Mouse (Mus musculus): Measurements from ENCODE around the gene Tns4. TPM values are rescaled to one million over a fixed set of nuclear protein-coding genes. Genes with fewer than 3 reads are reported as not detected.
A peak's percentile ranks its signal among the peaks of the same experiment; 100 is the strongest.

Gene Tns4
- polyA plus RNA-seq (2016; fragmentation: Nextera tagmentation; extraction: Ambion mirVana): 0.65 and 0.73 TPM in 2 replicates

DNA sequence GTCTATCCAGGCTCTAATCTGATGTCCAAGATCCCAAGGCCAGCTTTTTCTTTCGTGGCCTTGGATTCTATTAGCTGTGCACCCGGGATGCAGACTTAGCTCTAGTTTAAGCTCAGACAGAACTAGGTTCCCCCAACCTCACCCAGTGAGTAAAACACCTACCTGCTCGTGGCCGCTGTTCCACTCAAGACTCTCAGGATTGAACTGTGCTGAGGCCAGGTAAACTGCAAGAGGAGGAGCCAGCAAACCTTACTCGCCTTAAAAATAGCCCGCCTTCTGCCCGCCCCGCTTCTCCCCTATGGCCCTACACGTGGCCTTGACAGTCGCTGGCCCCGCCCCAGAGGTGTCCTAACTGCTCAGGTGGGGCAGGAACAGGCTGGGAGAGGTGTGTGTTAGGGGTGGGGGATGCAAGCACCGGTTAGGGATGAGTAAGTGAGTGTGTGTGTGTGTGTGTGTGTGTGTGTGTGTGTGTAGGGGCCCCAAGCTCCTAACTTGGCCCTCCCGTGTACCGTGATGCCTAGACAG lies at the start of gene Tns4:
Gene Tns4 (minus strand): TSS at position 230 of the 525 bp plus-strand sequence.
- no peaks in the 10 kb centered on the region for H3K9me3 ChIP-seq
- WGBS: 62% methylated on average over 14 of the region's 14 CpGs
- H3K4me1 ChIP-seq (replicated peaks): peaks cover 14% of the 10 kb centered on the region
- no peak for ATAC-seq (ENCODE audit: insufficient number of reproducible peaks, insufficient read depth, low FRiP score, low TSS enrichment, low read depth)
- H3K4me2 ChIP-seq: no peak within 1 kb of the TSS
- H3K4me3 ChIP-seq (replicated peaks): no peak within 1 kb of the TSS
- no peak within 1 kb of the TSS for H3K9ac ChIP-seq (replicated peaks)
- 0 out of 2 replicates have a peak within 1 kb of the TSS, but pooled peaks have one; percentile 41 for H3K27ac ChIP-seq
- no peaks in the 10 kb centered on the region for H3K27me3 ChIP-seq
- no peaks in the 10 kb centered on the region for H3K36me3 ChIP-seq

DNA sequence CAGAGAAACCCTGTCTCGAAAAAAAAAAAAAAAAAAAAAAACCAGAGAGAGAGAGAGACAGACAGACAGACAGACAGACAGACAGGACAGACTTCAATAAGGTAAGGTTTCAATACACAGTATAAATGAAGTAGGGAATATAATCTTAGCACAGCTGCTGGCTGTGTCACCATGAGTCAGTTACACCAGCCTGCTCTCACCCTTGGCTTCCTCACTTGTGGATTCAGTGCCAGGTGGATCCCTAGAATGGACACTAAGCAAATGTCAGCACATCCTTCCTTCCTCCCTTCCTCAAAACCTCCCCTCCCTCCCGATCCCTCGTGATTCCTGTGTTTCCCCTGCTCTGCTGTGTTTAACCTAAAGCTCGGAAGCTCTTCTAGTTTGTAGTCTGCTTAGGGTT lies 48.3 kb upstream of the Tns4 start:
- ATAC-seq (ENCODE audit: insufficient number of reproducible peaks, insufficient read depth, low FRiP score, low TSS enrichment, low read depth): no peak
- Histone ChIP-seq H3K4me1 (replicated peaks) (peaks cover 63% of the 10 kb centered on the region), H3K27ac (no peak overlapping the region), H3K4me2 (no peak overlapping the region), H3K4me3 (replicated peaks) (no peak overlapping the region), H3K9me3 (no peaks in the 10 kb centered on the region), H3K36me3 (no peaks in the 10 kb centered on the region), H3K9ac (replicated peaks) (no peak overlapping the region), H3K27me3 (no peaks in the 10 kb centered on the region)
- 85% methylated on average over 4 of the region's 4 CpGs for WGBS

DNA sequence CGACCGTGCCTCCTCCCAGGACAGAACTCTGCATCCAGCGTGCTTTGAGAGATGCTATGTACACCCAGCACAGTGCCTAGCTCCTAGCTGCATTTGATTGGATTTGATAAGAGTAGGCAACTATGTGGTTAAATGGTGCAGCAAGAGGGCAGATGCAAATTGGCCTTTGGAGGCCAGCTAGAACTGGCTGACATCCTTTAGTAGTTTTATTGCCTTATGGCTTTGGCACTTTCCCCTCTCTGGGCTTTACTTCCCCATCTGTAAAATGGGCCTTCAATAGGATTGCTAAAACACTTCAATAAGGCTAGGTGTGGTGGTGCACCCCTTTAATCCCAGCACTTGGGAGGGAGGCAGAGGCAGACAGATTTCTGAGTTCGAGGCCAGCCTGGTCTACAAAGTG lies 47.9 kb upstream of the Tns4 start:
- WGBS: 64% methylated on average over 4 of the region's 4 CpGs
- no peak overlapping the region for H3K4me3 ChIP-seq (replicated peaks)
- no peaks in the 10 kb centered on the region for H3K36me3 ChIP-seq
- H3K9ac ChIP-seq (replicated peaks): no peak overlapping the region
- H3K27ac ChIP-seq: peak overlapping the region; percentile 1; the same call in 1 of the 2 replicates
- no peak for ATAC-seq (ENCODE audit: insufficient number of reproducible peaks, insufficient read depth, low FRiP score, low TSS enrichment, low read depth)
- no peak overlapping the region for H3K4me2 ChIP-seq
- H3K27me3 ChIP-seq: no peaks in the 10 kb centered on the region
- peaks cover 63% of the 10 kb centered on the region for H3K4me1 ChIP-seq (replicated peaks)
- no peaks in the 10 kb centered on the region for H3K9me3 ChIP-seq

GRCm38 (mm10) chr11:99136361-99136760 lies 47.3 kb upstream of the Tns4 start:
- H3K9ac ChIP-seq (replicated peaks): no peak overlapping the region
- 42% methylated on average over 3 of the region's 3 CpGs for WGBS
- peaks cover 63% of the 10 kb centered on the region for H3K4me1 ChIP-seq (replicated peaks)

GRCm38 (mm10) chr11:99135047-99135440 lies 45.9 kb upstream of the Tns4 start:
- peak overlapping the region; percentile 93 for H3K27ac ChIP-seq
- H3K9me3 ChIP-seq: no peaks in the 10 kb centered on the region
- no peak overlapping the region for H3K4me3 ChIP-seq (replicated peaks)
- H3K27me3 ChIP-seq: no peaks in the 10 kb centered on the region
- H3K9ac ChIP-seq (replicated peaks): 0 out of 2 replicates have a peak overlapping the region, but pooled peaks have one; percentile 1
- peaks cover 65% of the 10 kb centered on the region for H3K4me1 ChIP-seq (replicated peaks)
- 0 out of 2 replicates have a peak overlapping the region, but pooled peaks have one; percentile 1 for H3K4me2 ChIP-seq
- ATAC-seq (ENCODE audit: insufficient number of reproducible peaks, insufficient read depth, low FRiP score, low TSS enrichment, low read depth): no peak
- 32% methylated on average over 8 of the region's 8 CpGs for WGBS
- no peaks in the 10 kb centered on the region for H3K36me3 ChIP-seq

More at GRCm38 (mm10) chr11:99136361-99136760, 47.3 kb upstream of the Tns4 start:
- Histone ChIP-seq H3K4me2 (no peak overlapping the region), H3K27ac (peak overlapping the region; percentile 1), H3K4me3 (replicated peaks) (no peak overlapping the region), H3K9me3 (no peaks in the 10 kb centered on the region), H3K27me3 (no peaks in the 10 kb centered on the region), H3K36me3 (no peaks in the 10 kb centered on the region)
- no peak for ATAC-seq (ENCODE audit: insufficient number of reproducible peaks, insufficient read depth, low FRiP score, low TSS enrichment, low read depth)

GRCm38 (mm10) chr11:99134266-99135046 lies 45.4 kb upstream of the Tns4 start:
- no peak for ATAC-seq (ENCODE audit: insufficient number of reproducible peaks, insufficient read depth, low FRiP score, low TSS enrichment, low read depth)
- Histone ChIP-seq H3K9ac (replicated peaks) (no peak overlapping the region), H3K4me1 (replicated peaks) (peaks cover 65% of the 10 kb centered on the region), H3K27ac (peak overlapping the region; percentile 93), H3K27me3 (no peaks in the 10 kb centered on the region), H3K9me3 (no peaks in the 10 kb centered on the region), H3K4me2 (0 out of 2 replicates have a peak overlapping the region, but pooled peaks have one; percentile 1), H3K4me3 (replicated peaks) (no peak overlapping the region), H3K36me3 (no peaks in the 10 kb centered on the region)
- 27% methylated on average over 15 of the region's 15 CpGs for WGBS

GRCm38 (mm10) chr11:99133285-99133897 lies 44.3 kb upstream of the Tns4 start:
- Histone ChIP-seq H3K36me3 (no peaks in the 10 kb centered on the region), H3K4me1 (replicated peaks) (peaks cover 65% of the 10 kb centered on the region), H3K9ac (replicated peaks) (no peak overlapping the region), H3K9me3 (no peaks in the 10 kb centered on the region), H3K27me3 (no peaks in the 10 kb centered on the region), H3K27ac (peak overlapping the region; percentile 93), H3K4me3 (replicated peaks) (no peak overlapping the region), H3K4me2 (0 out of 2 replicates have a peak overlapping the region, but pooled peaks have one; percentile 4)
- WGBS: 7% methylated on average over 5 of the region's 5 CpGs
- no peak for ATAC-seq (ENCODE audit: insufficient number of reproducible peaks, insufficient read depth, low FRiP score, low TSS enrichment, low read depth)

DNA sequence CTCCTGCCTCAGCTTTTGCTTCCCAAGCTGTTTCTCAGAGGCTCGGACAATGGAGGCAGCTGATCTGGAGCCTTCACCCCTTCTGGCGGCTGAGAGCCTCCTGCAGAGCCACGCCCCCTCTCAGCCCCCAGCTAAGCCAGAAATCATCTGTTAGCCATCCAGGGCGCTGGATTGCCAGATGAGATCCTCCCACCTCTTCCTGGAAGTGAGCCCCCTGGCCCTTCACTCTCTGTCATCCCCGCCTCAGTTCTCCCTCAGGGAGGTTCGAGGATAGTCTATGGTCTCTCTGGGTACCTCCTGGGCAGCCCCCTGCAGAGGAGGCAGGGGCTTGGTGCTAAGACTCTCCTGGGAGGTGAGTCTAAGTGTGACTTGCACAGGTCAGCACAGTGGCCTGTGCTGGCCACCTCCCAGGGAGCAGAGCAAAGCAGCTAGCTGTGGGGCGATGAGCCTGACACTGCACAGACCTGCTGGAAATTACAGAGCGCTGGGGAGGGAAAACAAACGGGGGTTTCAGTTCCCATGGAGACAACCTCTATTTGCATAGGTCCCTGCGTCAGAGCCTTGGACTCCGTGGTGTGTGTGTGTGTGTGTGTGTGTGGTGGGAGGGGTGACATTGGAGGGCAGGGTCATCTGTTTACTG lies 43.1 kb upstream of the Tns4 start:
- Histone ChIP-seq H3K27me3 (no peaks in the 10 kb centered on the region), H3K4me2 (peak overlapping the region; percentile 42), H3K9ac (replicated peaks) (peak overlapping the region; percentile 42; the same call in 1 of the 2 replicates), H3K27ac (peak overlapping the region; percentile 92), H3K36me3 (no peaks in the 10 kb centered on the region), H3K4me1 (replicated peaks) (peaks cover 67% of the 10 kb centered on the region), H3K9me3 (no peaks in the 10 kb centered on the region), H3K4me3 (replicated peaks) (peak overlapping the region; percentile 27)
- 3% methylated on average over 11 of the region's 11 CpGs for WGBS
- ATAC-seq (ENCODE audit: insufficient number of reproducible peaks, insufficient read depth, low FRiP score, low TSS enrichment, low read depth): peak; percentile 43

- no peaks in the 10 kb centered on the region for H3K27me3 ChIP-seq
- H3K27ac ChIP-seq: peak overlapping the region; percentile 92
- peak overlapping the region; percentile 27 for H3K4me3 ChIP-seq (replicated peaks)
- no peaks in the 10 kb centered on the region for H3K36me3 ChIP-seq
- ATAC-seq (ENCODE audit: insufficient number of reproducible peaks, insufficient read depth, low FRiP score, low TSS enrichment, low read depth): no peak
- peaks cover 69% of the 10 kb centered on the region for H3K4me1 ChIP-seq (replicated peaks)
- H3K9me3 ChIP-seq: no peaks in the 10 kb centered on the region
- WGBS: 24% methylated on average over 12 of the region's 12 CpGs
- no peak overlapping the region for H3K9ac ChIP-seq (replicated peaks)
- peak overlapping the region; percentile 42 for H3K4me2 ChIP-seq
Observed at GRCm38 (mm10) chr11:99131463-99131840, 42.3 kb upstream of the Tns4 start.

- no peaks in the 10 kb centered on the region for H3K9me3 ChIP-seq
- no peak for ATAC-seq (ENCODE audit: insufficient number of reproducible peaks, insufficient read depth, low FRiP score, low TSS enrichment, low read depth)
- WGBS: 54% methylated on average over 5 of the region's 5 CpGs
- H3K36me3 ChIP-seq: no peaks in the 10 kb centered on the region
- no peak overlapping the region for H3K9ac ChIP-seq (replicated peaks)
- no peak overlapping the region for H3K4me3 ChIP-seq (replicated peaks)
- no peak overlapping the region for H3K4me2 ChIP-seq
- H3K4me1 ChIP-seq (replicated peaks): peaks cover 68% of the 10 kb centered on the region
- peak overlapping the region; percentile 92; the same call in 1 of the 2 replicates for H3K27ac ChIP-seq
- H3K27me3 ChIP-seq: no peaks in the 10 kb centered on the region
Observed at GRCm38 (mm10) chr11:99130736-99131462, 41.8 kb upstream of the Tns4 start.
